Mouse (Mus musculus): ENCODE results near the gene Bud31.

DNA sequence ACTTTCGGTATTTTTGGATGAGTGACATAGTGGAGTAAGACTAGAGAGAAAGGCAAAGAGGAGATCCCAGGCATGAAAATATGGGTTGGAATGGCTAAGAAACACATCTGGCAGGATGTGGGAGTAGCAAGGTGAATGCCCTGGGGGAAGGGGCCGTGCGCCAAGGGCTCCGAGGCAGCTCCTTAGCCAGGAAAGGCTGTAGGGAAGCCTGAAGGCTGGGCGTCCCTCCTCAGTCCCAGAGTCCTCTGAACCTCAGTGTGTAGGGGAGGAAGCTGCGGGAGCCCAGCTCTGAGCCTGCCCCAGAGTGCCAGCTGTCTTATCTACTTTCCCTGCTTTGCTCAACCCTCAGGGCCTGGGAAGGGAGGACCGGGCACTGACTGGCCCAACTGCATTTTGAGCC is 19.2 kb upstream of the Bud31 start:
- TF ChIP-seq CTCF (IDR thresholded peaks at IDR 0.05; ENCODE audit: borderline replicate concordance, insufficient read depth, low read length) (no peak), POLR2A (IDR thresholded peaks at IDR 0.05; ENCODE audit: low read depth, low read length) (no peak)
